Comparison of ENCODE assay signal across 13 mouse cellular contexts in the genomic region with DNA sequence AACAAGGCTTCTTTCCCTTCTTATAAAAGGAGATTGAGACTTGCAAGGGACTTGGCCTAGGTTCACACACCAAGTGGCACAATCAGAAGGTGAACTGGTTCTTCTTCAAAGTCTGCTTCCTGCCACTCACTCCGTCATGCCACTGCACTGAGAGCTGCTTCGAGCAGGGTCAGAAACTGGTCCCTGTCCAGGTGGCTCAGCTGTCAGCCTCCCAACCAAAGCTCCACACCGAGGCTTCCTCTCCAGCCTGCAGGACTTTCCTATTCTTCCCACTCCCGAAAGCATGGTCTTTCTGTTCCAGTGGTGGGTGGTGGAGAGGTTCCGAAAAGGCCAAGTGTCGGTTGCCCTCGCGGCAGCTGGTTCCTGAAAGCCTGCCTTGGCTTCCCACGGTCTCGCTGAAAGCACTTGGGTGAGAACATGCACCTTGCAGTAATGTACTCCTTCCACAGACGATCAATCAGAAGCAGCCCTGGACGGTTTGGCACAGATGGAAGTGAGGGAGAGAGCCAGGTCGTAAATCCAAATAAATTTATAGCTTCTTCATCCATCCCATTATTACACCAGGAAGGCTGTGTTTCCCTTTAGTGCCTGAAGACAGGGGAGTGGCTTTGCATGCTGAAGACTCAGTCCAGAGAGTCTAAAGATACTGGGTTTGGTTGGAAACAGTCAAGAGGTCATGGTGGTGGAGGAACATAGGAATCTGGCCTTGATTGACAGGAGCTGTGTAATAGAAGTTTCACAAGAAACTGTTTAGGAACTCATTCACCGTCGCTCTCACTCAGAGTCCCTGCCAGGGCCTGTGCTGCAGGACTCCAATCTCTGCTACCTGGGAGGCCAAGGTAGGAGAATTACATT.
"Had no signal": no experiment of that assay in that cellular context is flagged by ENCODE, and none has a peak within 500 bp of the region (broad histone marks: within the 10 kb centered on the region; RNA-seq: fewer than 3 reads in every experiment).

No protein-coding gene starts in this region.

- H3K4me1 ChIP-seq: intestine, embryonic 15.5 days; liver, embryonic 15.5 days had no signal

- ATAC-seq: intestine, embryonic 15.5 days; lung, postnatal 0 days had no signal

- DNase-seq: lung, adult 2 months; lung, postnatal 36 days; midbrain, embryonic 14.5 days; thymus, adult 2 months; thymus, postnatal 25 days had no signal

- H3K27me3 ChIP-seq: liver, embryonic 15.5 days had no signal

- H3K9me3 ChIP-seq: intestine, embryonic 15.5 days; limb, embryonic 10.5 days; liver, embryonic 15.5 days; neural tube, embryonic 12.5 days had no signal

- H3K27ac ChIP-seq: intestine, embryonic 15.5 days; left cerebral cortex, adult 2 months; limb, embryonic 10.5 days; liver, embryonic 15.5 days; neural tube, embryonic 12.5 days had no signal

- H3K4me3 ChIP-seq: intestine, embryonic 15.5 days; left cerebral cortex, adult 2 months; limb, embryonic 10.5 days; liver, embryonic 15.5 days; myocyte; neural tube, embryonic 12.5 days had no signal

- H3K9ac ChIP-seq: intestine, embryonic 15.5 days; liver, embryonic 15.5 days; neural tube, embryonic 12.5 days had no signal

- H3K4me2 ChIP-seq: intestine, embryonic 15.5 days; liver, embryonic 11.5 days; liver, embryonic 15.5 days; neural tube, embryonic 12.5 days had no signal

- H3K36me3 ChIP-seq: intestine, embryonic 15.5 days; limb, embryonic 10.5 days; liver, embryonic 15.5 days; neural tube, embryonic 12.5 days had no signal
